In genomic region chrX:16911911-16912310, GRCm38 (mm10) we compare ENCODE assay signal across 10 mouse cellular contexts. TPM values are rescaled to one million over a fixed set of nuclear protein-coding genes. Genes with fewer than 3 reads are reported as not detected.
DNase-seq lines count a peak whose midpoint lies in the region; ATAC-seq and TF ChIP-seq lines count a peak whose summit lies in the region.
"Had no signal": no experiment of that assay in that cellular context is flagged by ENCODE, and none has a peak within 500 bp of the region (broad histone marks: within the 10 kb centered on the region; RNA-seq: fewer than 3 reads in every experiment).

No protein-coding gene starts in this region.

- 0 out of 2 replicates have a peak, but pooled peaks cover 2% of the 10 kb centered on the region for H3K27me3 ChIP-seq in intestine, embryonic 14.5 days (replicated peaks; ENCODE audit: control insufficient read depth, insufficient read depth, low read length)
- H3K27me3 ChIP-seq in intestine, embryonic 16.5 days (replicated peaks; ENCODE audit: control insufficient read depth, insufficient read depth, low read length): no peaks in the 10 kb centered on the region
- H3K27me3 ChIP-seq in forebrain, embryonic 11.5 days (ENCODE audit: control insufficient read depth, insufficient read depth, low read length): no peaks in the 10 kb centered on the region
- no peaks in the 10 kb centered on the region for H3K27me3 ChIP-seq in limb, embryonic 14.5 days (ENCODE audit: control insufficient read depth, insufficient read depth, low read length)
- H3K27me3 ChIP-seq: CH12.LX had no signal

- 45% methylated on average over 4 of the region's 4 CpGs for WGBS in intestine, embryonic 14.5 days
- WGBS in intestine, embryonic 16.5 days: 49% methylated on average over 4 of the region's 4 CpGs
- 28% methylated on average over 4 of the region's 4 CpGs for WGBS in forebrain, embryonic 11.5 days
- WGBS in limb, embryonic 14.5 days: 43% methylated on average over 4 of the region's 4 CpGs

- no peak for ATAC-seq in intestine, embryonic 14.5 days (replicated peaks; ENCODE audit: low FRiP score, low TSS enrichment, low read depth)
- ATAC-seq in intestine, embryonic 16.5 days: no peak
- no peak for ATAC-seq in forebrain, embryonic 11.5 days (replicated peaks; ENCODE audit: low FRiP score)
- ATAC-seq in limb, embryonic 14.5 days (ENCODE audit: low FRiP score, low read depth): no peak
- ATAC-seq in cerebellum, adult (ENCODE audit: insufficient number of reproducible peaks, low FRiP score, low TSS enrichment): no peak

- no peaks in the 10 kb centered on the region for H3K4me1 ChIP-seq in intestine, embryonic 14.5 days (replicated peaks; ENCODE audit: control insufficient read depth, insufficient read depth, low read length)
- H3K4me1 ChIP-seq in intestine, embryonic 16.5 days (ENCODE audit: control insufficient read depth, insufficient read depth, low read length): no peaks in the 10 kb centered on the region
- no peaks in the 10 kb centered on the region for H3K4me1 ChIP-seq in forebrain, embryonic 11.5 days (replicated peaks; ENCODE audit: control insufficient read depth, insufficient read depth, low read length)
- no peaks in the 10 kb centered on the region for H3K4me1 ChIP-seq in limb, embryonic 14.5 days (ENCODE audit: control insufficient read depth, insufficient read depth, low read length)

- no peak overlapping the region for H3K4me3 ChIP-seq in intestine, embryonic 14.5 days (ENCODE audit: low read depth, low read length)
- no peak overlapping the region for H3K4me3 ChIP-seq in intestine, embryonic 16.5 days (ENCODE audit: low read length)
- no peak overlapping the region for H3K4me3 ChIP-seq in forebrain, embryonic 11.5 days (ENCODE audit: low read depth, low read length)
- H3K4me3 ChIP-seq in limb, embryonic 14.5 days (replicated peaks; ENCODE audit: low read length): no peak overlapping the region

- DNase-seq in intestine, embryonic 14.5 days (ENCODE audit: low spot score): no peak
- DNase-seq in Muller cell, postnatal 12 days (ENCODE audit: inconsistent ontology term): peak; percentile 83
- DNase-seq in forebrain, embryonic 11.5 days (ENCODE audit: low spot score): no peak
- DNase-seq in limb, embryonic 14.5 days (ENCODE audit: low spot score): no peak
- DNase-seq in yolk sac, embryonic 10.5 days (ENCODE audit: low spot score): no peak
- DNase-seq in thymus, postnatal 10 days (ENCODE audit: low spot score in 2 of 2): no peak
- DNase-seq: thymus, adult 18-20 months had no signal

- H3K36me3 ChIP-seq in intestine, embryonic 14.5 days (ENCODE audit: control insufficient read depth, insufficient read depth, low read length): no peaks in the 10 kb centered on the region
- no peaks in the 10 kb centered on the region for H3K36me3 ChIP-seq in intestine, embryonic 16.5 days (ENCODE audit: control insufficient read depth, insufficient read depth, low read length)
- H3K36me3 ChIP-seq in forebrain, embryonic 11.5 days (ENCODE audit: control insufficient read depth, insufficient read depth, low read length): no peaks in the 10 kb centered on the region
- no peaks in the 10 kb centered on the region for H3K36me3 ChIP-seq in limb, embryonic 14.5 days (ENCODE audit: control insufficient read depth, insufficient read depth, low read length)

- H3K9ac ChIP-seq in intestine, embryonic 14.5 days (ENCODE audit: low read length): no peak overlapping the region
- no peak overlapping the region for H3K9ac ChIP-seq in intestine, embryonic 16.5 days (ENCODE audit: low read depth, low read length)
- H3K9ac ChIP-seq in forebrain, embryonic 11.5 days (ENCODE audit: low read length): no peak overlapping the region
- no peak overlapping the region for H3K9ac ChIP-seq in limb, embryonic 14.5 days (ENCODE audit: low read depth, low read length, severe bottlenecking)

- no peaks in the 10 kb centered on the region for H3K9me3 ChIP-seq in intestine, embryonic 14.5 days (ENCODE audit: control insufficient read depth, low read length)
- H3K9me3 ChIP-seq in intestine, embryonic 16.5 days (ENCODE audit: control insufficient read depth, low read length): no peaks in the 10 kb centered on the region
- no peaks in the 10 kb centered on the region for H3K9me3 ChIP-seq in forebrain, embryonic 11.5 days (ENCODE audit: control insufficient read depth, low read length)
- no peaks in the 10 kb centered on the region for H3K9me3 ChIP-seq in limb, embryonic 14.5 days (ENCODE audit: control insufficient read depth, low read length)

- peak overlapping the region; percentile 39 for H3K4me2 ChIP-seq in intestine, embryonic 14.5 days (ENCODE audit: low read length)
- H3K4me2 ChIP-seq in intestine, embryonic 16.5 days (ENCODE audit: low read depth, low read length): no peak overlapping the region
- H3K4me2 ChIP-seq in forebrain, embryonic 11.5 days (ENCODE audit: low read depth, low read length, severe bottlenecking): peak overlapping the region; percentile 48
- peak overlapping the region; percentile 43; the same call in 1 of the 2 replicates for H3K4me2 ChIP-seq in limb, embryonic 14.5 days (replicated peaks; ENCODE audit: low read depth, low read length, severe bottlenecking)

- H3K27ac ChIP-seq in intestine, embryonic 14.5 days (ENCODE audit: low read depth): no peak overlapping the region
- no peak overlapping the region for H3K27ac ChIP-seq in intestine, embryonic 16.5 days (ENCODE audit: low read length)
- H3K27ac ChIP-seq in forebrain, embryonic 11.5 days (ENCODE audit: low read depth, low read length): no peak overlapping the region
- H3K27ac ChIP-seq in limb, embryonic 14.5 days (replicated peaks; ENCODE audit: low read depth, low read length): no peak overlapping the region

- TF ChIP-seq POLR2A in limb, embryonic 14.5 days (IDR thresholded peaks at IDR 0.05; ENCODE audit: borderline replicate concordance, extremely low read depth, insufficient read depth, insufficient read length): no peak

RNA-seq across cellular contexts. Expression of gene Ndp, which starts 0.3 kb away (rescaled TPM):
- polyA plus RNA-seq in intestine, embryonic 14.5 days (2014; fragmentation: Nextera tagmentation; extraction: Ambion mirVana): 0.12 TPM in 1 of 2 replicates, not detected in the other
- polyA plus RNA-seq in intestine, embryonic 16.5 days (2015; fragmentation: Nextera tagmentation; extraction: Ambion mirVana): 0.09 TPM in 1 of 2 replicates, not detected in the other
- 4.0 and 5.8 TPM in 2 replicates for polyA plus RNA-seq in forebrain, embryonic 11.5 days (2014; fragmentation: Nextera tagmentation; extraction: Ambion mirVana)
- 2.4 and 3.1 TPM in 2 replicates for polyA plus RNA-seq in limb, embryonic 14.5 days (2012; rRNA removed)
- 3.8 and 4.4 TPM in 2 replicates for polyA plus RNA-seq in limb, embryonic 14.5 days (2014; fragmentation: Nextera tagmentation; extraction: Ambion mirVana)
